Mouse (Mus musculus) ES-E14 (cell line): ENCODE measurements around the gene Zfp385a.

Source experiments
- CHD2 ChIP-seq: IDR thresholded peaks from 2 replicates; pipeline ENCODE4 v1.6.1; 2014; ENCODE audit warnings: mild to moderate bottlenecking, low read depth, low read length, inconsistent platforms
- HCFC1 ChIP-seq: IDR thresholded peaks from 2 replicates; pipeline ENCODE4 v1.6.1; 2012; ENCODE audit warnings: low read length, inconsistent platforms, borderline replicate concordance; ENCODE audit not compliant: insufficient read depth
- MAFK ChIP-seq: IDR thresholded peaks from 2 replicates; pipeline ENCODE4 v1.6.1; 2014; ENCODE audit warnings: mild to moderate bottlenecking, low read depth, low read length, inconsistent platforms; ENCODE audit not compliant: insufficient read depth
- ZNF384 ChIP-seq: IDR thresholded peaks from 2 replicates; pipeline ENCODE4 v1.6.1; 2012; ENCODE audit warnings: low read depth, low read length, inconsistent platforms

DNA sequence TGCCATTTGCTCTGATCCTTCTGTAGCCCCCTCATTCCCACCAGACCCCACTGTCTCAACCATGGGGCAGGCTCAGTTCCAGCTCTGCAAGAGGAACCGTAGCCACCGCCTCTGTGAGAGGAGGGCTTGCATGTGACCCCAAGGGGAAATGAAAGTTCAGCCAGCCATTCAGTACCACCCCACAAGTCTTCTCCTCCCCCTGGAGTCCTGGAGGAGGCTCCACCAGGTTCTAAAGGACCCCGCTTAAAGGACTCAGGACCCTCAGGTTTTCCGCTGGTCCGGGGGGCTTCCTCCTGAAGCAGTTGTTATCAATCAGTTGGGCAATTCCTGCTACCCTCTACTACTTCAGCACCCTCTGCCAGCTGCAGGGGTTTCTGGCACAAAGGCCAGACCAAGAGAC lies 6.2 kb downstream of the Zfp385a start:
- TF ChIP-seq ZNF384 (no peak), HCFC1 (no peak), MAFK (no peak), CHD2 (no peak)
